Mouse (Mus musculus) liver, adult 2 months (tissue): Measurements from ENCODE around the gene Crhr2.

Source experiments
- CTCF ChIP-seq: fragments of 200-500 bp; IDR thresholded peaks from 2 replicates; pipeline ENCODE4 v1.5.1; 2011; ENCODE audit warnings: low read depth, low read length, control low read depth
- POLR2A ChIP-seq: fragments of 200-500 bp; IDR thresholded peaks from 2 replicates; pipeline ENCODE4 v1.6.1; 2011; ENCODE audit warnings: low read length, control low read depth; ENCODE audit not compliant: insufficient read depth; ENCODE audit errors: extremely low read depth

DNA sequence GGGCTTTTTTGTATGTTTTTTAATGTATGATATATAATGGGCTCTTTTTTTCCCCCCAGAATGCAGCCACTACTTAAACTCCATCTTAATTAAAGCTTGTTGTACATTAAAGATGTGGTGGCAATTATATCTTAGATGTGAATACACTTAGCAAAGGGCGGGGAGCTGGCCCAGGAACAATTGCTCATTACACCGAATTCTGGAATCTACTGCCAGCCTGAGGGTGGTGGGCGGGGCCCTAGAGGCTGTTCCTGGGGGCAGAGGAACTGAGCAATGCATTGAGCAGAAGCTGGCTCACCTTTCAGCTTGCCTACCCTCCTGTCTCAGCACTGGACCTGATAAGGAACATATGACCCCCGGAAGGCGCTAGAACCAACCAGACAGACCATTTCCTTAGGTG is 34.2 kb downstream of the Crhr2 start:
- TF ChIP-seq CTCF (no peak), POLR2A (no peak)
